Mouse (Mus musculus) MEL (cell line): ENCODE results near the gene Ebf4. TPM values are rescaled to one million over a fixed set of nuclear protein-coding genes. Genes with fewer than 3 reads are reported as not detected.

Source experiments
- DNase-seq: peaks from one replicate; pipeline ENCODE4 v3.0.0; 2011; ENCODE audit warnings: low read depth, low spot score
- H3K27ac ChIP-seq: 2 replicates; pipeline ENCODE4 v1.5.1; 2012; ENCODE audit warnings: low read depth, mild to moderate bottlenecking, control low read depth, low read length, moderate library complexity; ENCODE audit not compliant: control insufficient read depth
- H3K27me3 ChIP-seq, 2 experiments: fragments of 150-350 bp in 1 of 2; sonication (generic) in 1 of 2; 2 replicates each; pipeline ENCODE4 v1.6.1; 2012; ENCODE audit warnings: low read length in 2 of 2, mild to moderate bottlenecking in 2 of 2, improper control_type of control experiment in 1 of 2, moderate library complexity in 1 of 2; ENCODE audit not compliant: insufficient read depth in 2 of 2, control insufficient read depth in 1 of 2
- H3K36me3 ChIP-seq, 2 experiments: 2 replicates each; pipeline ENCODE4 v1.6.1; 2012 to 2014; ENCODE audit warnings: low read length in 2 of 2, improper control_type of control experiment in 1 of 2, inconsistent platforms in 1 of 2, mild to moderate bottlenecking in 1 of 2; ENCODE audit not compliant: insufficient read depth in 2 of 2, control insufficient read depth in 1 of 2
- H3K4me1 ChIP-seq, 2 experiments: fragments of 150-350 bp in 1 of 2; sonication (generic) in 1 of 2; 2 replicates each; pipeline ENCODE4 v1.6.1; 2012; ENCODE audit warnings: low read length in 2 of 2, improper control_type of control experiment in 1 of 2, mild to moderate bottlenecking in 1 of 2; ENCODE audit not compliant: insufficient read depth in 2 of 2, control insufficient read depth in 1 of 2
- H3K4me3 ChIP-seq, 2 experiments: fragments of 150-350 bp in 1 of 2; sonication (generic) in 1 of 2; 2 replicates each; pipeline ENCODE4 v1.5.1; 2012; ENCODE audit warnings: low read depth in 2 of 2, low read length in 2 of 2, mild to moderate bottlenecking in 2 of 2, moderate library complexity in 2 of 2, control low read depth in 1 of 2, improper control_type of control experiment in 1 of 2; ENCODE audit not compliant: control insufficient read depth in 1 of 2, insufficient read depth in 1 of 2
- H3K79me2 ChIP-seq: 2 replicates; pipeline ENCODE4 v1.6.1; 2012; ENCODE audit warnings: mild to moderate bottlenecking, low read length, moderate library complexity; ENCODE audit not compliant: control insufficient read depth, poor library complexity, insufficient read depth
- H3K9ac ChIP-seq: 2 replicates; pipeline ENCODE4 v1.6.1; 2012; ENCODE audit warnings: low read depth, mild to moderate bottlenecking, control low read depth, low read length, moderate library complexity; ENCODE audit not compliant: control insufficient read depth, poor library complexity, severe bottlenecking
- H3K9me3 ChIP-seq: fragments of 150-350 bp; sonication (generic); replicated peaks from 2 replicates; pipeline ENCODE4 v1.6.1; 2012; ENCODE audit warnings: mild to moderate bottlenecking, low read length, improper control_type of control experiment, moderate library complexity; ENCODE audit not compliant: insufficient read depth
- BHLHE40 ChIP-seq: IDR thresholded peaks from 2 replicates; pipeline ENCODE4 v1.6.1; 2012; ENCODE audit warnings: low read depth, mild to moderate bottlenecking, inconsistent platforms, low read length, improper control_type of control experiment, borderline replicate concordance
- CHD1 ChIP-seq: IDR thresholded peaks from 2 replicates; pipeline ENCODE4 v1.6.1; 2012; ENCODE audit warnings: low read depth, mild to moderate bottlenecking, inconsistent platforms, low read length, improper control_type of control experiment
- CHD2 ChIP-seq: IDR thresholded peaks from 2 replicates; pipeline ENCODE4 v1.6.1; 2011; ENCODE audit warnings: low read length, improper control_type of control experiment
- CTCF ChIP-seq, 3 experiments: IDR thresholded peaks in 2 of 3; conservative IDR thresholded peaks in 1 of 3; 2 replicates each; pipeline ENCODE4 v1.5.1; 2011 to 2012; ENCODE audit warnings: low read length in 3 of 3, low read depth in 2 of 3, mild to moderate bottlenecking in 2 of 3, improper control_type of control experiment in 1 of 3, inconsistent platforms in 1 of 3, mixed read lengths in 1 of 3, moderate library complexity in 1 of 3; ENCODE audit not compliant: control insufficient read depth in 1 of 3, insufficient read depth in 1 of 3, poor library complexity in 1 of 3, severe bottlenecking in 1 of 3
- E2F4 ChIP-seq: IDR thresholded peaks from 2 replicates; pipeline ENCODE4 v1.6.1; 2011; ENCODE audit warnings: low read depth, low read length, improper control_type of control experiment, borderline replicate concordance
- ELF1 ChIP-seq: IDR thresholded peaks from 2 replicates; pipeline ENCODE4 v1.6.1; 2014; ENCODE audit warnings: low read depth, mild to moderate bottlenecking, inconsistent platforms, low read length, improper control_type of control experiment, moderate library complexity
- ETS1 ChIP-seq: IDR thresholded peaks from 2 replicates; pipeline ENCODE4 v1.6.1; 2012; ENCODE audit warnings: low read depth, mild to moderate bottlenecking, inconsistent platforms, low read length, improper control_type of control experiment, moderate library complexity
- GABPA ChIP-seq: IDR thresholded peaks from 2 replicates; pipeline ENCODE4 v1.6.1; 2012; ENCODE audit warnings: low read depth, mild to moderate bottlenecking, inconsistent platforms, low read length, improper control_type of control experiment, moderate library complexity
- GATA1 ChIP-seq: IDR thresholded peaks from 2 replicates; pipeline ENCODE4 v1.6.1; 2011; ENCODE audit warnings: low read depth, low read length, improper control_type of control experiment
- HCFC1 ChIP-seq: IDR thresholded peaks from 2 replicates; pipeline ENCODE4 v1.6.1; 2012; ENCODE audit warnings: low read depth, mild to moderate bottlenecking, inconsistent platforms, low read length, improper control_type of control experiment, moderate library complexity
- MAFK ChIP-seq: IDR thresholded peaks from 2 replicates; pipeline ENCODE4 v1.6.1; 2011; ENCODE audit warnings: low read depth, mild to moderate bottlenecking, low read length, improper control_type of control experiment, borderline replicate concordance
- MAX ChIP-seq: IDR thresholded peaks from 2 replicates; pipeline ENCODE4 v1.6.1; 2011; ENCODE audit warnings: low read length, improper control_type of control experiment
- MAZ ChIP-seq: IDR thresholded peaks from 2 replicates; pipeline ENCODE4 v1.6.1; 2012; ENCODE audit warnings: low read depth, mild to moderate bottlenecking, inconsistent platforms, low read length, improper control_type of control experiment
- MEF2A ChIP-seq: IDR thresholded peaks from 2 replicates; pipeline ENCODE4 v1.6.1; 2014; ENCODE audit warnings: low read depth, mild to moderate bottlenecking, inconsistent platforms, low read length, improper control_type of control experiment; ENCODE audit not compliant: poor library complexity, insufficient replicate concordance, severe bottlenecking; ENCODE audit errors: extremely low read depth
- MXI1 ChIP-seq: IDR thresholded peaks from 2 replicates; pipeline ENCODE4 v1.6.1; 2011; ENCODE audit warnings: mild to moderate bottlenecking, low read depth, low read length, improper control_type of control experiment
- MYB ChIP-seq: IDR thresholded peaks from 2 replicates; pipeline ENCODE4 v1.6.1; 2011; ENCODE audit warnings: mild to moderate bottlenecking, low read depth, low read length, improper control_type of control experiment
- MYC ChIP-seq: IDR thresholded peaks from 2 replicates; pipeline ENCODE4 v1.6.1; 2011; ENCODE audit warnings: low read depth, mild to moderate bottlenecking, low read length, improper control_type of control experiment, moderate library complexity
- NELFE ChIP-seq: IDR thresholded peaks from 2 replicates; pipeline ENCODE4 v1.6.1; 2011; ENCODE audit warnings: low read depth, low read length, improper control_type of control experiment
- POLR2A ChIP-seq, 2 experiments: IDR thresholded peaks; 2 replicates each; pipeline ENCODE4 v1.6.1; 2011 to 2012; ENCODE audit warnings: low read length in 2 of 2, mild to moderate bottlenecking in 2 of 2, control low read depth in 1 of 2, improper control_type of control experiment in 1 of 2, low read depth in 1 of 2, moderate library complexity in 1 of 2; ENCODE audit not compliant: control insufficient read depth in 1 of 2, insufficient read depth in 1 of 2, poor library complexity in 1 of 2
- POLR2AphosphoS2 ChIP-seq: IDR thresholded peaks from 2 replicates; pipeline ENCODE4 v1.6.1; 2011; ENCODE audit warnings: low read length, improper control_type of control experiment
- POLR2AphosphoS5 ChIP-seq: IDR thresholded peaks from 2 replicates; pipeline ENCODE4 v1.6.1; 2012; ENCODE audit warnings: low read depth, borderline replicate concordance, mild to moderate bottlenecking, inconsistent platforms, low read length, moderate library complexity, mixed read lengths
- RAD21 ChIP-seq: IDR thresholded peaks from 2 replicates; pipeline ENCODE4 v1.6.1; 2011; ENCODE audit warnings: mild to moderate bottlenecking, low read depth, low read length, improper control_type of control experiment
- RCOR1 ChIP-seq: IDR thresholded peaks from 2 replicates; pipeline ENCODE4 v1.6.1; 2012; ENCODE audit warnings: low read depth, mild to moderate bottlenecking, inconsistent platforms, low read length, improper control_type of control experiment
- SIN3A ChIP-seq: IDR thresholded peaks from 2 replicates; pipeline ENCODE4 v1.6.1; 2012; ENCODE audit warnings: low read length, improper control_type of control experiment, inconsistent platforms
- SMC3 ChIP-seq: IDR thresholded peaks from 2 replicates; pipeline ENCODE4 v1.6.1; 2011; ENCODE audit warnings: low read depth, low read length, improper control_type of control experiment
- USF2 ChIP-seq, 2 experiments: IDR thresholded peaks; 2 replicates each; pipeline ENCODE4 v1.6.1; 2011 to 2012; ENCODE audit warnings: improper control_type of control experiment in 2 of 2, low read length in 2 of 2, borderline replicate concordance in 1 of 2, inconsistent platforms in 1 of 2, low read depth in 1 of 2, mild to moderate bottlenecking in 1 of 2; ENCODE audit not compliant: insufficient read depth in 1 of 2
- ZKSCAN1 ChIP-seq: IDR thresholded peaks from 2 replicates; pipeline ENCODE4 v1.6.1; 2012; ENCODE audit warnings: low read depth, mild to moderate bottlenecking, inconsistent platforms, low read length, improper control_type of control experiment, moderate library complexity
- ZMIZ1 ChIP-seq: IDR thresholded peaks from 2 replicates; pipeline ENCODE4 v1.6.1; 2012; ENCODE audit warnings: low read depth, mild to moderate bottlenecking, inconsistent platforms, low read length, improper control_type of control experiment, moderate library complexity
- polyA plus RNA-seq, 2 experiments: library from polyadenylated mRNA; stranded (reverse) in 1 of 2; unstranded in 1 of 2; fragments of >175 nt in 1 of 2; fragments of >200 nt in 1 of 2; gene quantifications; 2 replicates each; pipeline versions ENCODE4 v1.2.1 to v1.2.4; 2012; ENCODE audit warnings: low replicate concordance in 2 of 2, low read depth in 1 of 2; ENCODE audit not compliant: insufficient read length in 2 of 2, insufficient read depth in 1 of 2, missing spikeins in 1 of 2
- total RNA-seq: library from RNA; depleted of rRNA; stranded (reverse); fragments of 300-350 nt; gene quantifications from 2 replicates; pipeline ENCODE4 v1.2.3, GENCODE M21; 2012

Ebf4 gene
- total and polyA plus RNA-seq, 3 experiments, result 0.12 to 0.72 TPM; not detected in 1

DNA sequence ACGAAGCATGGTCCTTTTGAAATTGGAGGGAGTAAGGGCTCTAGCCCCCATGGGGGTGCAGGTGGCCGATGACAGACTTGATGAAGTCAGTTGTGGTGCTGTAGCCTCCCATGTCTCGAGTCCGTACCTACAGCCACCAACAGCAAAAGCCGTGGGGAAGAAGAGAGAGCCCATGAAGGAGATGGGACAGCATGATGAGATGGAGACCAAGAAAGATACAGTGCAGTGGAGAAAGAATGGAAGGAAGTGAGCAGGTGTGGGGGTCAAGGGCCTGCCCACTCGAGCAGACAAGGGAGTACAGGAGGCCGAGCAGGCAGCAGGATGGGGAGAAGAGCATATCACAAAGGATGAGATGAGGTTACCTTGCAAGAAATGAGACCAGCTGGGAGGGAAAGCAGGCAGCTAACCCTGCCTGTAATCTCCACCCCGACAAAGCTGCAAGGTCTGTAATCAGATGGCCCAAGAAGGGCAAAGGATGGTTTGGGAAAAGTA lies 15.3 kb upstream of the Ebf4 start:
- Histone ChIP-seq H3K9me3 (no peaks in the 10 kb centered on the region), H3K27me3 (no peaks in the 10 kb centered on the region), H3K4me1 (peaks cover 0 to 11% of the 10 kb centered on the region in 2 experiments; a peak in 1 of 4 replicates), H3K36me3 (peaks cover 17 to 23% of the 10 kb centered on the region in 2 experiments), H3K79me2 (peaks cover 45% of the 10 kb centered on the region), H3K27ac (no peak overlapping the region), H3K4me3 (no peak overlapping the region), H3K9ac (no peak overlapping the region)
- DNase-seq, result peak; percentile 78
- TF ChIP-seq POLR2AphosphoS5, result no peak
- TF ChIP-seq ETS1, result peak; percentile 21; the same call in 1 of the 2 replicates
- TF ChIP-seq MYB, result peak; percentile 59
- TF ChIP-seq MYC, result no peak; the same call in 1 of the 2 replicates
- no peak for TF ChIP-seq E2F4
- peak; percentile 33; the same call in 1 of the 2 replicates for TF ChIP-seq MAFK
- peak; percentile 63 for TF ChIP-seq CHD2
- TF ChIP-seq HCFC1, result peak; percentile 4; the same call in 1 of the 2 replicates
- TF ChIP-seq BHLHE40, result no peak
- TF ChIP-seq RAD21, result no peak
- TF ChIP-seq MEF2A, result peak; percentile 47; the same call in 1 of the 2 replicates
- TF ChIP-seq ZMIZ1, result peak; percentile 93
- peak; percentile 1; the same call in 1 of the 2 replicates for TF ChIP-seq SMC3
- TF ChIP-seq SIN3A, result peak; percentile 42; the same call in 1 of the 2 replicates
- TF ChIP-seq POLR2AphosphoS2, result peak; percentile 100
- TF ChIP-seq MAX, result peak; percentile 55
- no peak for TF ChIP-seq GATA1
- 0 out of 2 replicates have a peak, but pooled peaks have one; percentile 29 for TF ChIP-seq RCOR1
- TF ChIP-seq MAZ, result peak; percentile 79; the same call in 1 of the 2 replicates
- TF ChIP-seq CTCF (IDR thresholded peaks at IDR 0.05 in 2 of 3, conservative IDR thresholded peaks at IDR 0.05 in 1 of 3; ENCODE audit: control insufficient read depth in 1 of 3, insufficient read depth in 1 of 3, low read depth in 2 of 3, low read length in 3 of 3, poor library complexity in 1 of 3, severe bottlenecking in 1 of 3), result no peak
- no peak for TF ChIP-seq GABPA
- peak; percentile 55; the same call in 1 of the 2 replicates for TF ChIP-seq MXI1
- peak; percentile 58 for TF ChIP-seq NELFE
- peak; percentile 67 to 79; a peak in 3 of 4 replicates for TF ChIP-seq POLR2A (IDR thresholded peaks at IDR 0.05; ENCODE audit: control insufficient read depth in 1 of 2, insufficient read depth in 1 of 2, low read depth in 1 of 2, low read length in 2 of 2, poor library complexity in 1 of 2)
- 0 out of 4 replicates have a peak, but pooled peaks of 1 of the 2 experiments have one; percentile 19 for TF ChIP-seq USF2 (IDR thresholded peaks at IDR 0.05; ENCODE audit: borderline replicate concordance in 1 of 2, insufficient read depth in 1 of 2, low read depth in 1 of 2, low read length in 2 of 2)
- TF ChIP-seq CHD1, result 0 out of 2 replicates have a peak, but pooled peaks have one; percentile 63
- peak; percentile 19; the same call in 1 of the 2 replicates for TF ChIP-seq ELF1
- TF ChIP-seq ZKSCAN1, result 0 out of 2 replicates have a peak, but pooled peaks have one; percentile 48
